Mouse (Mus musculus): ENCODE measurements at regions not wholly inside any gene's neighbourhood (a gene's known extent, or its start where the extent isn't known, plus 50 kb on each side); places are given as distances from the start of the nearest gene placed in this dataset.
"Not testable (repeated sequence)": the region's sequence is repeated elsewhere in the genome, so short reads cannot be mapped to it uniquely, and the experiment has no call there.

DNA sequence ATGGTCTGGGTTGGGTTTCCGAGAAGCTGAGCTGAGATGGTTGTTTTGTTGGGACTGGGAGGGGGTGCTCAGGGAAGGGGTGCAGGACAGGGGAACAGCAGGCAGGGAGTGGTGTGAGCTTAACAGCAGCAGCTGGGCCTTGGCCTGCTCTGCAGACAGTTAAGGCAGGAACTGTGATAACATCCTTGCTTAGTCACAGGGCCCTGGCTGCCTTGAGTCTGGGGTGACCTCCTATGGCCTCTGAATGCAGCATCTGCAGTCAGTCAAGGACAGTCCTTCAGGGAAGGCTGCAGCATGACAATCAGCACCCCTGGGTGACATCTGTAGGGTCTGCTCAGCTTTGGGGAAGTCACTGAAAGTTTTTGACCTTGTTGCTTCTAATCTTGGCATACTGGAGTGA lies 67.7 kb downstream of the Chst1 start (continued):
- TF ChIP-seq CTCF (IDR thresholded peaks at IDR 0.05 in 2 of 3, conservative IDR thresholded peaks at IDR 0.05 in 1 of 3; ENCODE audit: control insufficient read depth in 1 of 3, insufficient read depth in 1 of 3, low read depth in 2 of 3, low read length in 3 of 3, poor library complexity in 1 of 3, severe bottlenecking in 1 of 3) (no peak), NRF1 (IDR thresholded peaks at IDR 0.05; ENCODE audit: insufficient read depth, low read depth, low read length, poor library complexity, severe bottlenecking) (no peak), CHD1 (IDR thresholded peaks at IDR 0.05; ENCODE audit: low read depth, low read length) (0 out of 2 replicates have a peak, but pooled peaks have one; percentile 40), MAFK (IDR thresholded peaks at IDR 0.05; ENCODE audit: borderline replicate concordance, low read depth, low read length) (0 out of 2 replicates have a peak, but pooled peaks have one; percentile 22), ETS1 (IDR thresholded peaks at IDR 0.05; ENCODE audit: low read depth, low read length) (peak; percentile 99), POLR2AphosphoS5 (IDR thresholded peaks at IDR 0.05; ENCODE audit: borderline replicate concordance, low read depth, low read length) (no peak), TCF12 (IDR thresholded peaks at IDR 0.05; ENCODE audit: low read depth, low read length) (peak; percentile 96), JUND (IDR thresholded peaks at IDR 0.05; ENCODE audit: low read depth, low read length) (peak; percentile 76; the same call in 1 of the 2 replicates), MAZ (IDR thresholded peaks at IDR 0.05; ENCODE audit: low read depth, low read length) (peak; percentile 92), POLR2AphosphoS2 (IDR thresholded peaks at IDR 0.05; ENCODE audit: low read length) (no peak; the same call in 1 of the 2 replicates), BHLHE40 (IDR thresholded peaks at IDR 0.05; ENCODE audit: borderline replicate concordance, low read depth, low read length) (peak; percentile 74), SIN3A (IDR thresholded peaks at IDR 0.05; ENCODE audit: low read length) (peak; percentile 96), ZMIZ1 (IDR thresholded peaks at IDR 0.05; ENCODE audit: low read depth, low read length) (no peak), MAX (IDR thresholded peaks at IDR 0.05; ENCODE audit: low read length) (peak; percentile 45), TAL1 (IDR thresholded peaks at IDR 0.05; ENCODE audit: low read length) (peak; percentile 63), POLR2A (IDR thresholded peaks at IDR 0.05; ENCODE audit: control insufficient read depth in 1 of 2, insufficient read depth in 1 of 2, low read depth in 1 of 2, low read length in 2 of 2, poor library complexity in 1 of 2) (peak in 1 of 2 experiments; percentile 61; a peak in 2 of 4 replicates)

- peak; percentile 52 for DNase-seq (ENCODE audit: low read depth, low spot score)
- Histone ChIP-seq H3K27ac (ENCODE audit: control insufficient read depth, low read depth, low read length) (peak overlapping the region; percentile 83), H3K36me3 (ENCODE audit: control insufficient read depth in 1 of 2, insufficient read depth in 2 of 2, low read length in 2 of 2) (peaks cover 0 to 28% of the 10 kb centered on the region in 2 experiments; a peak in 2 of 4 replicates), H3K4me1 (ENCODE audit: control insufficient read depth in 1 of 2, insufficient read depth in 2 of 2, low read length in 2 of 2) (peaks cover 40 to 51% of the 10 kb centered on the region in 2 experiments), H3K9ac (ENCODE audit: control insufficient read depth, low read depth, low read length, poor library complexity, severe bottlenecking) (peak overlapping the region; percentile 58), H3K4me3 (ENCODE audit: control insufficient read depth in 1 of 2, insufficient read depth in 1 of 2, low read depth in 2 of 2, low read length in 2 of 2) (peak overlapping the region in 1 of 2 experiments; percentile 4; a peak in 1 of 4 replicates), H3K27me3 (ENCODE audit: control insufficient read depth in 1 of 2, insufficient read depth in 2 of 2, low read length in 2 of 2) (no peaks in the 10 kb centered on the region), H3K79me2 (ENCODE audit: control insufficient read depth, insufficient read depth, low read length, poor library complexity) (no peaks in the 10 kb centered on the region), H3K9me3 (replicated peaks; ENCODE audit: insufficient read depth, low read length) (no peaks in the 10 kb centered on the region)
- TF ChIP-seq TBP (IDR thresholded peaks at IDR 0.05; ENCODE audit: low read depth, low read length) = no peak
- 0 out of 2 replicates have a peak, but pooled peaks have one; percentile 50 for TF ChIP-seq CHD1 (IDR thresholded peaks at IDR 0.05; ENCODE audit: low read depth, low read length)
Observed at GRCm38 (mm10) chr2:92667756-92668155, 68.2 kb downstream of the Chst1 start.

- H3K4me3 ChIP-seq (ENCODE audit: control insufficient read depth in 1 of 2, insufficient read depth in 1 of 2, low read depth in 2 of 2, low read length in 2 of 2); H3K27ac ChIP-seq (ENCODE audit: control insufficient read depth, low read depth, low read length); H3K9ac ChIP-seq (ENCODE audit: control insufficient read depth, low read depth, low read length, poor library complexity, severe bottlenecking); H3K9me3 ChIP-seq (replicated peaks; ENCODE audit: insufficient read depth, low read length); H3K27me3 ChIP-seq (ENCODE audit: control insufficient read depth in 1 of 2, insufficient read depth in 2 of 2, low read length in 2 of 2); DNase-seq (ENCODE audit: low read depth, low spot score); H3K79me2 ChIP-seq (ENCODE audit: control insufficient read depth, insufficient read depth, low read length, poor library complexity): not testable (repeated sequence)
- Histone ChIP-seq H3K36me3 (ENCODE audit: control insufficient read depth in 1 of 2, insufficient read depth in 2 of 2, low read length in 2 of 2) (peaks cover 0 to 29% of the 10 kb centered on the region in 2 experiments; a peak in 2 of 4 replicates), H3K4me1 (ENCODE audit: control insufficient read depth in 1 of 2, insufficient read depth in 2 of 2, low read length in 2 of 2) (peaks cover 34 to 52% of the 10 kb centered on the region in 2 experiments)
- TF ChIP-seq MAX (IDR thresholded peaks at IDR 0.05; ENCODE audit: low read length) (0 out of 2 replicates have a peak, but pooled peaks have one; percentile 27), BHLHE40 (IDR thresholded peaks at IDR 0.05; ENCODE audit: borderline replicate concordance, low read depth, low read length) (peak; percentile 34; the same call in 1 of the 2 replicates)
Observed at GRCm38 (mm10) chr2:92669431-92670081, 70.0 kb downstream of the Chst1 start.
